In genomic region chr4:133651445-133651844, GRCm38 (mm10) we compare ENCODE assay signal across 21 mouse cellular contexts. TPM values are rescaled to one million over a fixed set of nuclear protein-coding genes. Genes with fewer than 3 reads are reported as not detected.
DNase-seq lines count a peak whose midpoint lies in the region; TF ChIP-seq lines count a peak whose summit lies in the region.
"Had no signal": no experiment of that assay in that cellular context is flagged by ENCODE, and none has a peak within 500 bp of the region (broad histone marks: within the 10 kb centered on the region; RNA-seq: fewer than 3 reads in every experiment).

No protein-coding gene starts in this region.

- TF ChIP-seq CTCF in E14TG2a.4 (conservative IDR thresholded peaks at IDR 0.05; ENCODE audit: low read length) = no peak

- no peaks in the 10 kb centered on the region for H3K36me3 ChIP-seq in E14TG2a.4 (ENCODE audit: insufficient read depth, low read length)
- no peaks in the 10 kb centered on the region for H3K36me3 ChIP-seq in limb, embryonic 10.5 days
- H3K36me3 ChIP-seq: hindbrain, embryonic 15.5 days; intestine, embryonic 15.5 days; liver, embryonic 13.5 days; midbrain, embryonic 13.5 days; neural tube, embryonic 12.5 days had no signal

- WGBS in limb, embryonic 10.5 days = 62% methylated on average over 10 of the region's 10 CpGs

- DNase-seq in heart, adult 11 months = peak; percentile 92
- DNase-seq in heart, postnatal 36 days = no peak
- DNase-seq in kidney, postnatal 14 days = peak; percentile 21
- DNase-seq in kidney, postnatal 25 days = no peak
- DNase-seq in limb, embryonic 10.5 days (ENCODE audit: low spot score) = no peak
- no peak for DNase-seq in layer of hippocampus, postnatal 25 days (ENCODE audit: extremely low spot score in 1 of 2, low spot score in 1 of 2)
- DNase-seq: cerebellum, adult 11 months; cerebellum, postnatal 14 days; embryo, embryonic 11 days; heart, postnatal 14 days; liver, embryonic 13.5 days; lung, postnatal 10 days; right cerebral cortex, adult 18-20 months; thymus, postnatal 25 days had no signal

- H3K9me3 ChIP-seq in E14TG2a.4 (ENCODE audit: low read length) = no peaks in the 10 kb centered on the region
- no peaks in the 10 kb centered on the region for H3K9me3 ChIP-seq in limb, embryonic 10.5 days (replicated peaks)
- H3K9me3 ChIP-seq: hindbrain, embryonic 15.5 days; intestine, embryonic 15.5 days; liver, embryonic 13.5 days; midbrain, embryonic 13.5 days; neural tube, embryonic 12.5 days had no signal

- no peaks in the 10 kb centered on the region for H3K27me3 ChIP-seq in E14TG2a.4 (ENCODE audit: insufficient read depth, low read length)
- H3K27me3 ChIP-seq in limb, embryonic 10.5 days (ENCODE audit: low read depth, poor library complexity, severe bottlenecking) = no peaks in the 10 kb centered on the region
- H3K27me3 ChIP-seq: CH12.LX; hindbrain, embryonic 15.5 days; intestine, embryonic 15.5 days; liver, embryonic 13.5 days; midbrain, embryonic 13.5 days; neural tube, embryonic 12.5 days had no signal

- peak overlapping the region; percentile 39 for H3K4me3 ChIP-seq in E14TG2a.4 (replicated peaks; ENCODE audit: low read length)
- no peak overlapping the region for H3K4me3 ChIP-seq in limb, embryonic 10.5 days
- H3K4me3 ChIP-seq: hindbrain, embryonic 15.5 days; intestine, embryonic 15.5 days; layer of hippocampus, adult 2 months; liver, embryonic 13.5 days; midbrain, embryonic 13.5 days; neural tube, embryonic 12.5 days had no signal

- peaks cover 54% of the 10 kb centered on the region for H3K4me1 ChIP-seq in E14TG2a.4 (replicated peaks; ENCODE audit: low read depth, low read length)
- H3K4me1 ChIP-seq in limb, embryonic 10.5 days = peaks cover 7% of the 10 kb centered on the region
- H3K4me1 ChIP-seq: hindbrain, embryonic 15.5 days; midbrain, embryonic 13.5 days had no signal

- H3K27ac ChIP-seq in limb, embryonic 10.5 days = 0 out of 2 replicates have a peak overlapping the region, but pooled peaks have one; percentile 9
- H3K27ac ChIP-seq: hindbrain, embryonic 15.5 days; intestine, embryonic 15.5 days; layer of hippocampus, adult 2 months; liver, embryonic 13.5 days; midbrain, embryonic 13.5 days; neural tube, embryonic 12.5 days had no signal

- intact Hi-C loops in heart, postnatal 36 days (cut with DNase I) = loop anchor here (5.0 kb wide), 1 partner anchor 39 kb away; no protein-coding TSS in a partner anchor

RNA-seq across cellular contexts. Expression of gene Zdhhc18, which starts 1.5 kb away (rescaled TPM):
- total RNA-seq in heart, postnatal 36 days (2021) = 10 to 100 TPM; 17.2 to 17.3 TPM
- polyA plus RNA-seq in limb, embryonic 10.5 days (2016; fragmentation: Nextera tagmentation; extraction: Ambion mirVana) = 3.6 and 4.0 TPM in 2 replicates
- 10 to 100 TPM; 33.6 to 39.8 TPM for total RNA-seq in layer of hippocampus, postnatal 25 days (2021)

RNA-seq across cellular contexts. Expression of gene Pigv, which starts 21.0 kb away (rescaled TPM):
- total RNA-seq in heart, postnatal 36 days (2021) = 10 to 100 TPM; 10.8 to 11.3 TPM
- 17.9 and 19.6 TPM in 2 replicates for polyA plus RNA-seq in limb, embryonic 10.5 days (2016; fragmentation: Nextera tagmentation; extraction: Ambion mirVana)
- 1 to 10 TPM; 7.9 to 9.6 TPM for total RNA-seq in layer of hippocampus, postnatal 25 days (2021)

RNA-seq across cellular contexts. Expression of gene Sfn, which starts 49.5 kb away (rescaled TPM):
- total RNA-seq in heart, postnatal 36 days (2021) = 1 to 10 TPM; 1.1 to 1.5 TPM
- polyA plus RNA-seq in limb, embryonic 10.5 days (2016; fragmentation: Nextera tagmentation; extraction: Ambion mirVana) = 29.7 and 38.7 TPM in 2 replicates
- total RNA-seq in layer of hippocampus, postnatal 25 days (2021) = 1 to 10 TPM; 1.5 to 1.9 TPM

Comparison
In these comparisons a context has a peak if more than half of its experiments do, and no peak if none do; other contexts are left out.
1. DNase-seq: peak in heart, adult 11 months (single experiment) and kidney, postnatal 14 days (single experiment); none in heart, postnatal 36 days (0 of 2), kidney, postnatal 25 days (0 of 2), limb, embryonic 10.5 days (single experiment) and layer of hippocampus, postnatal 25 days (0 of 2).